Mouse (Mus musculus): Measurements from ENCODE around the gene Mpo.
A peak's percentile ranks its signal among the peaks of the same experiment; 100 is the strongest.

Mpo gene

GRCm38 (mm10) chr11:87807433-87807832 lies 14.1 kb downstream of the Mpo start:
- no peak for DNase-seq

- no peak for DNase-seq
Measured at GRCm38 (mm10) chr11:87808236-87808635, 14.9 kb downstream of the Mpo start.

GRCm38 (mm10) chr11:87811396-87811795 lies 18.0 kb downstream of the Mpo start:
- no peak for DNase-seq

DNA sequence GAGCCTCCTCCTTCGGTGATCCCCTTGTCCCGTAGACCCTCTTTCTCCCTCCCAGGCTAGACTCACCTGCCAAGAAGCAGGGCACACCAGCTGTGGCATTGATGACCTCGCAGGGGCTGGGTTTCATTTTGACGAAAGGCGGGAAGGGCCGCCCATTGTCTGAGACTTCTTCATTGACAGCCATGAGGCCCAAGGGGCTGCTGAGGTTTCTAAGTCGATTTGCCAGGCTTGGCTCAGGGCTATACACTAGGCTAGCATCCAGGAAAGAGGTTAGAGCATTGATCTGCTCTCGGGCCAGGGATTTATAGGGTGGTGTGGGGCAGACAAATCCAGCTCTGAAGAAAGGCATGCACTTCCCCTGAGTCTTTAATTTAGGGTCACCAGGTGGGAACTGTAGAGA lies 21.4 kb downstream of the Mpo start:
- no peak for DNase-seq

- DNase-seq = peak; percentile 4
Measured at GRCm38 (mm10) chr11:87816707-87817442, 23.5 kb downstream of the Mpo start.

DNA sequence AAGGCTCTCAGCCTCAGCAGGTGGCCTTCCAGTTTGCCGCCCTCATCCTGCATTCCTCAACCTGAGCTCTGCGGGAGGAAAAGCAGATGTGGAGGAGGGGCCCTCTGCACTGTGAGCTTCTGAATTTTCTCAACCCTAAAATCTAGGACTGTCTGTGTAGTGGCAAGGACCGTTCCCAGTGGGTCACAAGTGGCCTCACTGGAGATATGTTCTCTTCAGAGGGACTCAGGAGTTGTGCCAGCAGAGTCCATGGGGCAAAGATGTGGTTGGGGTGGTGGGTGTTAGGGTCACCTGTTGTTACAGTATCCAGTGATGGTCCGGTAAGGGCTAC lies 24.0 kb downstream of the Mpo start:
- DNase-seq = no peak

- no peak for DNase-seq
Measured at GRCm38 (mm10) chr11:87821502-87821901, 28.1 kb downstream of the Mpo start.

GRCm38 (mm10) chr11:87828239-87828900 lies 35.0 kb downstream of the Mpo start, which contains the start of gene Lpo:
Lpo (minus strand) TSS chr11:87828289.
- no peak for DNase-seq

DNA sequence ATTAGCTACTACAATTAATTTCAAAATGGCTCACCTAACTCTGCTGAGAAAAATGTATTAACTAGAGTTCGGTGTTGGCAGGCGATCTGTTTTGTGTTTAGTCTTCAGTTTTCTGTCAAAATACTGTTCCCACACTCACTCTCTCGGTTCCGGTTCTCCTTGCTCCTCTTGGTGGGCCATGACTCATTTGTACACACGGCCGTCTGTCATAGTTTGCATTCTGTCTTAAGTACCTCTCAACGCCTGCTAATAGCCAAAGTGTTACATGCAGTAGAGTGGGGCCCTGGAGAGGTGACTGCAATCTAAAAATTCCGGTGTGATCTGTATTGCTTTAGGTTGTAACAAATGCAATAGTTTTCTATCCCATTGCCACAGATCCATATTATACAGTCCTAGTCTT lies 47.3 kb downstream of the Mpo start:
- DNase-seq = no peak

DNA sequence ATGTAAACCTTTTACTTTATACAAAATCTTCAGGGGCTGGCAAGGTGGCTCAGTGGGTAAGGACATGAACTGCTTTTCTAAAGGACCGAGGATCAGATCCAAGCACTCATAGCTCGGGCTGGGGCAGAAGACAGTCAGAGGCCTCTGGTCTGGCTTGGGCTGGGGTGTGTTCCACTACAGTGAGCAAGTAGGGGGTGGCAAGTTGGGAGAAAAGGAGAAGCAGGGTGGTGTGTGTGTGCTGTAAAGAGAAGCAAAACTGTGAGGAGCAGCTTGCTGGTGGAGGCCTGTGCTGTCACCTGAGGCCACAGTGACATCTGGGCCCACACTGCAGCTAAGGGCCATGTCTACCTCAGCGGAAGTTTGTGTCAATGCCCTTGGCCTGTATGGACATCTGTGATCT lies 48.1 kb downstream of the Mpo start:
- no peak for DNase-seq

DNA sequence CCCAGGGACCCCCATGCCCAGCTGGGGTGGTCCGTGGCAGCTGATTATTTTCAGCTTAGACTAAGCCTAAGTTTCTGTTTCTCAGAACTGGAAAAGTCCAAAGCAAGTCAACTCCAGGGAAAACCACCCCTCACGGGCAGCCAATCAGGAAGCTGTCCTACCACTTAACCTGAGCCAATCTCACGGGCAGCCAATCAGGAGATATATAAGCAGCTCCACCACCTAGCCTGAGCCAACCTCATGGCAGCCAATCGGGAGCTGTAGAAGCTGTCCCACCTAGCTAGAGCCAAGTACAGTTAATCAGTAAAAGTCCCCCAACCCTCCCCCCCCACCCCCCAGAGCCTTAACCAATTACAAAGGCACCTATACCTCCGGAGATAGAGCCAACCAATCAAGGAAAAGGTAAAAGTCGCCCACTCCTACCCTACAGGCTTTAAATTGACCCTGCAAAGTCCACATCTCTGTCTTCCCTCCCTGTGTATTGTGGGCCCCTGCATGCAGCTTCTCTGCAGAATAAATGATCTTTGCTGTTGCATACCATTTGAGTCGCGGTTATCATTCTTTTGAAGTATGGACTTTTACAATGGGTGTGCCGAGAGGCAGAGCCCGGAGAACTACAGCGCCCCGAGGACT lies 53.7 kb downstream of the Mpo start:
- DNase-seq = peak; percentile 30

DNA sequence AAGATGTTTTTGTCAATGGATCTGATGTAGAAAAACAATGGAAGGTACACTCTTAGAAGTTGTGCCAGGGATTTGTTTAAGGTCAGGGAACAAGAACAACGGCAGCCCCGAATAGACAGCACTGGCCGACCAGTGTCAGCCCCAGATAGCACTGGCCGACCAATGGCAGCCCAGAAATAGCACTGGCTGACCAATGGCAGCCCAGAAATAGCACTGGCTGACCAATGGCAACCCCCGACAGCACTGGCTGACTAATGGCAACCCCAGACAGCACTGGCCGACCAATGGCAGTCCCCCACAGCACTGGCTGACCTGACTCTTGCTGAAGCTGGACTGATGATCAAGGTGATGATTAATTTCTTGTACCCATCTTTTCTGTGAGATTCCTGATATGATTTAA lies 54.5 kb downstream of the Mpo start:
- no peak for DNase-seq

- DNase-seq = peak; percentile 87
Measured at GRCm38 (mm10) chr11:87852690-87853596, 59.6 kb downstream of the Mpo start, which contains the start of gene Mks1. Mks1 (plus strand) TSS chr11:87853215.

DNA sequence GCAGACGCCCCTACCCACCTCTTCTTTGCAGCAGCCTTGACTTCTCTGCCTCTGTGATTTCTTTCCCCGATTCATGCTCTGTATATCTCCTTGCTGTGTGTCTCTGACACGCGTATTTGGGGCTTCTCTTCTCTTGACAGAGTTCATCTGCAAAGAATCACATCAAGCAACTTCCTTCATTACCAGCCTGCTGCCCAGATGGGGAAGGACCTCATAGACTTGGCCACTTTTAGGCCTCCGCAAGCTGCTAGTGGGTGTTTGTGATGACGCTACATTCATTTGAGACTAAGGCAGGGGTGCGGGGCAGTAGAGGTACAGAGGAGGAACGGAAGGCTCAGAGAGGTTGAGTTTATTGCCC lies 60.2 kb downstream of the Mpo start:
- DNase-seq = peak; percentile 8
